Mouse (Mus musculus): ENCODE results near the gene Mfn1. TPM values are rescaled to one million over a fixed set of nuclear protein-coding genes. Genes with fewer than 3 reads are reported as not detected.

The Mfn1 gene
- polyA plus RNA-seq, 1 experiment from 2014 or later: 25.0 TPM

DNA sequence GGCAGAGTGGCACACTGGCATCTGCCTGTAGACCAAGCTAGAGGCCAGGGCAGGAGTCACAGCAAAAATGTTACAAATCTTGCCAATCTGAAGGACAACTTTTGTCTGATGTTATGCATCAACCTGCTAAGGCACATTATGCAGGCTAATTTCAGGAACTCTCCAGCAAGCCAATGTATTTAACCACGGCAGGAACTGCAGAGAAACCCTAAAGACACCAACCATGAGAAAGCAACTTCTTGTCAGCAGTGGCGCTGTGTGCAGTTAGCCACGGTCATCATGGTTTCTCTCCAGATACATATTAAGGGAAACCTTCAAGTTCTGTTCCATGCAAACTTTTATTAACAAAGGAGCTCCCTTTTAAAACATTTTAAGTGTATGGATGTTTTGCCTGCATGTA, 52.6 kb downstream of the Mfn1 start:
- Histone ChIP-seq H3K27ac (ENCODE audit: low read depth, low read length) (no peak overlapping the region), H3K4me1 (ENCODE audit: control insufficient read depth, insufficient read depth, low read length) (no peaks in the 10 kb centered on the region), H3K4me3 (ENCODE audit: low read depth, low read length) (no peak overlapping the region), H3K9ac (ENCODE audit: low read length) (no peak overlapping the region), H3K4me2 (ENCODE audit: low read length) (no peak overlapping the region), H3K9me3 (replicated peaks; ENCODE audit: control insufficient read depth, low read length) (no peaks in the 10 kb centered on the region), H3K36me3 (ENCODE audit: control insufficient read depth, insufficient read depth, low read length) (peaks cover 45% of the 10 kb centered on the region), H3K27me3 (replicated peaks; ENCODE audit: control insufficient read depth, insufficient read depth, low read length) (no peaks in the 10 kb centered on the region)
- WGBS: 95% methylated on average over 3 of the region's 3 CpGs
- DNase-seq (ENCODE audit: low spot score) (no peak), ATAC-seq (no peak)

DNA sequence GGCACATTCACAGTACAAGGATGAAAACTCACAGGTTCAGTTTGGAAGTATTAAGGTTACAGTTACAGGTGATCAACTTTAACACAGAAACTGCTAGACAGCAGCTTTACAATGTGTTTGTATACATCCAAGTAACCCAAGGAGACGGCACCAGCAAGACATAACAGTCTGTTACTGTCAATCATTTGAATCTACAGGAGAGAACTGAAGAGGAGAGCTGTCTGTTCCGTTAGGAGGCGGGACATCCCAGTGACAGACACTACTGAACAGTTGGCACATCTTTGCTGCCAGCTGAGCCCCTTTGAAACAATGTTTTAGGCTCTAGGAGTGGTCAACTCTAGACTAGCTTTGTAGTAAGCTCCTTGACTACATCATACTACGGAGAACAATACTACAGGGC, 54.2 kb downstream of the Mfn1 start:
- Histone ChIP-seq H3K4me2 (ENCODE audit: low read length) (no peak overlapping the region), H3K9ac (ENCODE audit: low read length) (no peak overlapping the region), H3K27me3 (replicated peaks; ENCODE audit: control insufficient read depth, insufficient read depth, low read length) (no peaks in the 10 kb centered on the region), H3K36me3 (ENCODE audit: control insufficient read depth, insufficient read depth, low read length) (peaks cover 43% of the 10 kb centered on the region), H3K27ac (ENCODE audit: low read depth, low read length) (no peak overlapping the region), H3K4me3 (ENCODE audit: low read depth, low read length) (no peak overlapping the region), H3K9me3 (replicated peaks; ENCODE audit: control insufficient read depth, low read length) (no peaks in the 10 kb centered on the region), H3K4me1 (ENCODE audit: control insufficient read depth, insufficient read depth, low read length) (no peaks in the 10 kb centered on the region)
- 82% methylated on average over 4 of the region's 4 CpGs for WGBS
- DNase-seq (ENCODE audit: low spot score): peak; percentile 44
- peak; percentile 66; the same call in 1 of the 2 replicates for ATAC-seq

DNA sequence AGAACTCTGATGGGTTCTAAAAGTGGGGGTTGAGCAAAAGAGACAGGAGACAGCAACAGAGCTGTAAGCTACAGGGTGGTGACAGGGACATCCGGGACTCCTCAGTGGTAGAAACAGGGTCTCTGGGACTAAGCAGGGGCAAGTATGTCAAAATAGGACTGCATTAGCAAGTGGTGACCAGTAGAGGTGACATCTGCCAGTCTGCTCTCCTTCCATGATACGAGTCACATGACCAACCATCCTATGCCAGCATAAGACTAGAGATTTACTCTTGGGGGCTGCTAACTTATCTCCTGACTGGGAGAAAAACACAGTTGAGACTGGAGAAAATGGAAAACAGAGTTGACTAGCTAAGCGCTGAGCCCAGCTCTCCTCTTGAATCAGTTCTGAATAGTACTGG, 57.0 kb downstream of the Mfn1 start:
- H3K9ac ChIP-seq (ENCODE audit: low read length): no peak overlapping the region
- H3K4me2 ChIP-seq (ENCODE audit: low read length): no peak overlapping the region
- no peak overlapping the region for H3K27ac ChIP-seq (ENCODE audit: low read depth, low read length)

DNA sequence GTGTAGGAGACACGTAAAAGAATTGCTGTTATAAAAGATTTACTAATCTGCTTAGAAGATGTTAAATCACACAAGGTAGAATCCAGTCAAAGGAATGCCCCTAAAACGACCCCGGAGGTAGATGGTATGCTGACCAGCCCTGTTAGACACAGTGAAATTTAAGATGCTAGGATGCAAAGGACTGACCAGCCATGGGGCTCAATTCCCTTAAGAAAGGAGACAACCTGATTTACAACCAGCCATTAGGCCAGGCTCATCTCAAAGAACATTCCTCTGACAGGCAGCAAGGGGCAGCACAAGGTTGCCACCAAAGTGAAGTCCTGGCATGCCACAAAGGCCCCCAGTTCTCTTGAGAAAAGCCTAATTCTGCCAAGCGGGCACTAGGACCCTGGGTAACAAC, 65.8 kb downstream of the Mfn1 start:
- Histone ChIP-seq H3K4me3 (ENCODE audit: low read depth, low read length) (no peak overlapping the region), H3K9ac (ENCODE audit: low read length) (no peak overlapping the region), H3K4me1 (ENCODE audit: control insufficient read depth, insufficient read depth, low read length) (no peaks in the 10 kb centered on the region), H3K27ac (ENCODE audit: low read depth, low read length) (no peak overlapping the region), H3K36me3 (ENCODE audit: control insufficient read depth, insufficient read depth, low read length) (no peaks in the 10 kb centered on the region), H3K4me2 (ENCODE audit: low read length) (no peak overlapping the region), H3K9me3 (replicated peaks; ENCODE audit: control insufficient read depth, low read length) (no peaks in the 10 kb centered on the region), H3K27me3 (replicated peaks; ENCODE audit: control insufficient read depth, insufficient read depth, low read length) (no peaks in the 10 kb centered on the region)
- no peak for DNase-seq (ENCODE audit: low spot score)
- no peak for ATAC-seq
- 88% methylated on average over 4 of the region's 4 CpGs for WGBS

More for the DNA sequence above, 57.0 kb downstream of the Mfn1 start:
- no peak for ATAC-seq
- Histone ChIP-seq H3K4me3 (ENCODE audit: low read depth, low read length) (no peak overlapping the region), H3K4me1 (ENCODE audit: control insufficient read depth, insufficient read depth, low read length) (no peaks in the 10 kb centered on the region), H3K27me3 (replicated peaks; ENCODE audit: control insufficient read depth, insufficient read depth, low read length) (no peaks in the 10 kb centered on the region), H3K9me3 (replicated peaks; ENCODE audit: control insufficient read depth, low read length) (no peaks in the 10 kb centered on the region), H3K36me3 (ENCODE audit: control insufficient read depth, insufficient read depth, low read length) (peaks cover 38% of the 10 kb centered on the region)
- DNase-seq (ENCODE audit: low spot score): no peak
- 93% methylated on average over 3 of the region's 3 CpGs for WGBS

DNA sequence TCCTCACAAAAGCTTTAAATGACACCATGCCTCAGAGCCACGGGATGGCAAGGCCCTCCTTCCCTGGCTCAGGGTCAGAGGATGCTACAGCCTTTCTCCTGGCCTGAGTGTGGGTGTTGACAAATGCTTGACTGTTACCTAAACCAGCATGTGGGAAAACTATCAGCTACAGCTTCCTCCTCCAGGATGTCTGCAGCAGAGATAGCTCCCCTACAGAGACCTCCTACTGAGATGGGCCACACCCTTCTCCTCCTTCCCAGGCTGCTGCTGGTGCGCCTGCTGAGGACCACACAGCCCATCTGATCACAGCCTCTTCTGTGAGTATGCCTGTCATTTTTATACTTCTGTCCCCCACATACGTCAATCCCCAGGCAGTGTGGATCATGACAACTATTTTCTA, 70.1 kb downstream of the Mfn1 start:
- no peaks in the 10 kb centered on the region for H3K4me1 ChIP-seq (ENCODE audit: control insufficient read depth, insufficient read depth, low read length)
- H3K36me3 ChIP-seq (ENCODE audit: control insufficient read depth, insufficient read depth, low read length): no peaks in the 10 kb centered on the region
- 77% methylated on average over 3 of the region's 3 CpGs for WGBS
- no peak overlapping the region for H3K4me2 ChIP-seq (ENCODE audit: low read length)
- no peaks in the 10 kb centered on the region for H3K9me3 ChIP-seq (replicated peaks; ENCODE audit: control insufficient read depth, low read length)
- no peak for DNase-seq (ENCODE audit: low spot score)
- H3K27ac ChIP-seq (ENCODE audit: low read depth, low read length): no peak overlapping the region
- no peak overlapping the region for H3K4me3 ChIP-seq (ENCODE audit: low read depth, low read length)
- no peaks in the 10 kb centered on the region for H3K27me3 ChIP-seq (replicated peaks; ENCODE audit: control insufficient read depth, insufficient read depth, low read length)
- no peak overlapping the region for H3K9ac ChIP-seq (ENCODE audit: low read length)
- no peak for ATAC-seq

GRCm38 (mm10) chr3:32601055-32601454, 71.8 kb downstream of the Mfn1 start:
- Histone ChIP-seq H3K4me1 (ENCODE audit: control insufficient read depth, insufficient read depth, low read length) (no peaks in the 10 kb centered on the region), H3K27me3 (replicated peaks; ENCODE audit: control insufficient read depth, insufficient read depth, low read length) (no peaks in the 10 kb centered on the region), H3K4me3 (ENCODE audit: low read depth, low read length) (no peak overlapping the region), H3K4me2 (ENCODE audit: low read length) (no peak overlapping the region), H3K36me3 (ENCODE audit: control insufficient read depth, insufficient read depth, low read length) (no peaks in the 10 kb centered on the region), H3K9me3 (replicated peaks; ENCODE audit: control insufficient read depth, low read length) (no peaks in the 10 kb centered on the region), H3K9ac (ENCODE audit: low read length) (no peak overlapping the region), H3K27ac (ENCODE audit: low read depth, low read length) (no peak overlapping the region)
- 96% methylated on average over 10 of the region's 10 CpGs for WGBS
- no peak for DNase-seq (ENCODE audit: low spot score)
- ATAC-seq: no peak

- no peak overlapping the region for H3K4me3 ChIP-seq (ENCODE audit: low read depth, low read length)
- 100% methylated on average over 4 of the region's 4 CpGs for WGBS
- H3K27me3 ChIP-seq (replicated peaks; ENCODE audit: control insufficient read depth, insufficient read depth, low read length): no peaks in the 10 kb centered on the region
- no peak overlapping the region for H3K27ac ChIP-seq (ENCODE audit: low read depth, low read length)
- H3K9me3 ChIP-seq (replicated peaks; ENCODE audit: control insufficient read depth, low read length): no peaks in the 10 kb centered on the region
- H3K9ac ChIP-seq (ENCODE audit: low read length): no peak overlapping the region
- DNase-seq (ENCODE audit: low spot score) (no peak), ATAC-seq (no peak)
- H3K4me2 ChIP-seq (ENCODE audit: low read length): no peak overlapping the region
- no peaks in the 10 kb centered on the region for H3K4me1 ChIP-seq (ENCODE audit: control insufficient read depth, insufficient read depth, low read length)
- no peaks in the 10 kb centered on the region for H3K36me3 ChIP-seq (ENCODE audit: control insufficient read depth, insufficient read depth, low read length)
Measured at GRCm38 (mm10) chr3:32609233-32609632, 80.0 kb downstream of the Mfn1 start.

GRCm38 (mm10) chr3:32610560-32610959, 81.3 kb downstream of the Mfn1 start:
- no peaks in the 10 kb centered on the region for H3K9me3 ChIP-seq (replicated peaks; ENCODE audit: control insufficient read depth, low read length)
- DNase-seq (ENCODE audit: low spot score): peak; percentile 67
- no peaks in the 10 kb centered on the region for H3K27me3 ChIP-seq (replicated peaks; ENCODE audit: control insufficient read depth, insufficient read depth, low read length)
- peak; percentile 59 for ATAC-seq
- 33% methylated on average over 7 of the region's 7 CpGs for whole genome bisulfite sequencing
- no peak overlapping the region for H3K4me3 ChIP-seq (ENCODE audit: low read depth, low read length)
- H3K4me2 ChIP-seq (ENCODE audit: low read length): no peak overlapping the region
- no peaks in the 10 kb centered on the region for H3K4me1 ChIP-seq (ENCODE audit: control insufficient read depth, insufficient read depth, low read length)
- H3K36me3 ChIP-seq (ENCODE audit: control insufficient read depth, insufficient read depth, low read length): no peaks in the 10 kb centered on the region
- no peak overlapping the region for H3K27ac ChIP-seq (ENCODE audit: low read depth, low read length)
- no peak overlapping the region for H3K9ac ChIP-seq (ENCODE audit: low read length)

- Histone ChIP-seq H3K36me3 (ENCODE audit: control insufficient read depth, insufficient read depth, low read length) (no peaks in the 10 kb centered on the region), H3K9ac (ENCODE audit: low read length) (no peak overlapping the region), H3K27ac (ENCODE audit: low read depth, low read length) (no peak overlapping the region), H3K4me3 (ENCODE audit: low read depth, low read length) (no peak overlapping the region), H3K9me3 (replicated peaks; ENCODE audit: control insufficient read depth, low read length) (no peaks in the 10 kb centered on the region), H3K27me3 (replicated peaks; ENCODE audit: control insufficient read depth, insufficient read depth, low read length) (no peaks in the 10 kb centered on the region), H3K4me2 (ENCODE audit: low read length) (no peak overlapping the region), H3K4me1 (ENCODE audit: control insufficient read depth, insufficient read depth, low read length) (no peaks in the 10 kb centered on the region)
- DNase-seq (ENCODE audit: low spot score): peak; percentile 21
- 74% methylated on average over 11 of the region's 11 CpGs for WGBS
- ATAC-seq: no peak
Measured at GRCm38 (mm10) chr3:32611606-32612170, 82.4 kb downstream of the Mfn1 start.

Measured in forebrain, embryonic 14.5 days (tissue).